Mouse (Mus musculus) MN1 (cell line): Measurements from ENCODE around the gene Rad23b.
"Not testable (repeated sequence)": the region's sequence is repeated elsewhere in the genome, so short reads cannot be mapped to it uniquely, and the experiment has no call there.

Experiments used
- DNase-seq: peaks from one replicate; pipeline ENCODE4 v3.0.0-alpha.2; 2016; ENCODE audit warnings: low spot score

The Rad23b gene

DNA sequence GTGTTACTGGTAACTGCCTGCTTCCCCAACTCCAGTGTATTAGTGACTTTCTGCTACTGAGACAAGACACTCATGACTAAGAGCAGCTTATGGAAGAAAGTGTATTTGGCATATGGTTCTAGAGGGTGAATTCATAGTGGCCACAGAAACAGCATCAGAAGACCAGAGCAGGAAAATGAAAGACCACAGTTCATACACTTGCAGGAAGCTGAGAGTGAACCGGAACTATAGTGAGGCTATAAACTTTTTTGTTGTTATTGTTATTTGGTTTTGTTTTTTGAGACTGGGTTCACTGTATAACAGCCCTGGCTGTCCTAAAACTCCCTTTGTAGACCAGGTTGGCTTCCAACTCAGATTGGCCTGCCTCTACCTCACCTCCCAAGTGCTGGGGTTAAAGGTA, 6.0 kb downstream of the Rad23b start:
- no peak for DNase-seq

DNA sequence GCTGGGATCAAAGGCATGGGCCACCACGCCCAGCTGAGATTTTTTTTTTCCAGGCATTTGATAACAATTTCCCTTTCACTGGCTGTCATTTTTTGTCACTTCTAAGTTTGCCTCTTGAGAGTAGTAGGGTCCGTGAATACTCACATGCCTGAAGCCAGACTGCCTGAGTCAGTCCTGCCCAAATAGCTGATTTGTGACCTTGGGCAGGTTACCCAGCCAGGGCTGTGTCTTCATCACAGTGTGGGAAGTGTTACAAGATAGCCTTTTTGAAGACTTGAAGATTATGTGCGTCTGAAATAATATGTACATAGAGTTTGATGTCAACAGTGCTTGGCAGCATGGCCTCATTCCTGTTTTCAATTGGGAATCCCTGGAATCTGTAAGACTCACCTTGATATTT, 6.9 kb downstream of the Rad23b start:
- no peak for DNase-seq

DNA sequence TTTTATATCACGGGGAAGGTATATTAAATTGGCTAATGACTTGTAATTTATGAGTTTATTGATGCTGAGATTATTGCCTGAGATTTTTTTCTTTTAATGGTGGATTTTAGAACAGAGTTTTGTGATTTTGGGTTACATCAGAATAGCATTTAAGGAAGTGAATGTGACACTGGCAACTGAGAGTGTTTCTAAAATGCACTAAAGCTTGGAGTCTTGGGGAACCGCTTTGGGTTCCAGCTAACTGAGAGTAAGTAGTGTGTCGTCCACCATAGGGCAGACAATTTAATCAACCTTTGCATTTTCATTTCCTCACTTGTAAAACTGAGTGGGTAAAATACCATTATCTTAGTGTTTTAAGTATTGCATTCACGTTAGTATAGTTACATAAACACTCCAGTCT, 14.0 kb downstream of the Rad23b start:
- DNase-seq, result no peak

DNA sequence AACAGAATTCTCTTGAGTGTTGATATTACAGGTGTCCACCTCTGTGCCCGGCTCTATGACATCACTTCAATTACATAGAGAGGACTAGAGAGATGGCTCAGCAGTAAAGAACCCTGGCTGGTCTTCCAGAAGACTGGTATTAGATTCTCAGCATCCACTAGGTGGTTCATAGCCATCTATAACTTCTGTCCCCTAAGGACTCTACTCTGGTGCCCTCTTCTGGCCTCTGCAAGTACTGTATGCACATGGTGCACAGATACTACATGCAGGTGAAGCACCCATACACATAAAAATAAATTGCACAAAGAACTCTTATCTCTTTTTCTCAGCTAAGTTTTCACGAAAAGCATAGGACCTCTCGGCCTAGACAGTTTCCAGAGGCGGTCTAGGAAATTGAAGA, 14.5 kb downstream of the Rad23b start:
- no peak for DNase-seq

DNA sequence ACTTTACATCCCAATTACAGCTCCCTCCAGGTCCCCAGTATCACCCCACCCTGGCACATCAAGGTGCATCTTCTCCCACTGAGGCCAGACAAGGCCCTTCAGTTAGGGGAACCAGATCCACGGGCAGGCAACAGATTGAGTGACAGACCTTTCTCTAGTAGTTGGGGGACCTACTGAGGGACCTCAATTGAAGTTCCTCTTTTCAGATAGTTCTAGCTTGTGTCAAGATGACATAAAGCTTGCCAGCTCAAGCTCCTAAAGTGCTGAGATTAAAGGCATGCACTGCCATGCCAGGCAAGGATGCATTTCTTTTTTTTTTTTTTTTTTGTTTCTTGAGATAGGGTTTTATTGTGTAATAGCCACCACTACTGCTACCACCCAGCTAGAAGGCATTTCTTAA, 16.2 kb downstream of the Rad23b start:
- DNase-seq, result no peak

DNA sequence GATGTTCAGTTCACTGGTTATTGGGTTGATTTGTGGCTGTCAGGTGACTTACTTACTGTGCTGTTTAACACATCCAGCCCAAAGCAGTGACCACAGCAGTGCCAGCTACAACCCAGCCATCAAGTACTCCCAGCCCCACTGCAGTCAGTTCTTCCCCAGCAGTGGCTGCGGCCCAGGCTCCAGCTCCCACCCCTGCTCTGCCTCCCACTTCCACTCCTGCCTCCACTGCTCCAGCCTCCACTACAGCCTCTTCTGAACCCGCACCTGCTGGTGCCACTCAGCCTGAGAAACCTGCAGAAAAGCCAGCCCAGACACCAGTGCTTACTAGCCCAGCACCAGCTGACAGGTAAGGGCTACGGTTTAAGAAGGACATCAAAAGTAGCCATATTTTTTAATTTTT, 20.3 kb downstream of the Rad23b start:
- DNase-seq, result no peak

DNA sequence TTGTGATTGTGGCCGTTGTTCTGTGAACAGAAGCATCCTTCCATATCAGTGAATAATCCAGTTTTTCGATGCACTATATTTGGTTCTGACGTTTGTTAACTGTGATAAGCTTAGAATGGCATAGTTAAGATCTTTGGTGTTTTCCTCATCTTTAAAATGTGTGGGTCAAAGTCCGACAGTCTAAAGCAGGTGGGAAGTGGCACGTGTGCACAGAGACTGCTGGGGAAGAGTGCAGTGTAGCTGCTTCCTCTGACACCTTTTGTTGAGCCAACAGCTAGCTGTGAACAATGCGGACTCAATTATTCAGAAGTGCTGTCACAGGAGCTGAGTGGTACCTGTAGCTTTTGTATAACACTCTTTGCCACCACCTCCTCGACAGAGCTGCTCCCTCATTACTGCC, 21.5 kb downstream of the Rad23b start:
- no peak for DNase-seq

DNA sequence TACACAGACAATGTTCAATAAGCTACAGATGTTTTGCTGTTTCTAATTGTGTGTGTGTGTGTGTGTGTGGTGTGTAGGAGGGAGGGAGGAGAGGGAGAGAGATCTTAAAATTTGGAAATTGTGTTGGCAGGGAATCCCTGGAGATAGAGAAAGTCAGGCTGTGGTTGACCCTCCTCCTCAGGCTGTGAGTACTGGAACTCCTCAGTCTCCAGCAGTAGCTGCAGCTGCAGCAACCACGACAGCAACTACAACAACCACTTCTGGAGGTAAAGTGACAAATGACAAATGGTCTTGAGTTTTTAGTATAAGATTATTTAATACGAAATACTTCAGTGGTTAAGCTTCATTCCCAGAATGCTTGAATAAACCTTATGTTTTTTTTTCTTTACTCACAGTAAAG, 32.5 kb downstream of the Rad23b start:
- DNase-seq, result no peak

DNA sequence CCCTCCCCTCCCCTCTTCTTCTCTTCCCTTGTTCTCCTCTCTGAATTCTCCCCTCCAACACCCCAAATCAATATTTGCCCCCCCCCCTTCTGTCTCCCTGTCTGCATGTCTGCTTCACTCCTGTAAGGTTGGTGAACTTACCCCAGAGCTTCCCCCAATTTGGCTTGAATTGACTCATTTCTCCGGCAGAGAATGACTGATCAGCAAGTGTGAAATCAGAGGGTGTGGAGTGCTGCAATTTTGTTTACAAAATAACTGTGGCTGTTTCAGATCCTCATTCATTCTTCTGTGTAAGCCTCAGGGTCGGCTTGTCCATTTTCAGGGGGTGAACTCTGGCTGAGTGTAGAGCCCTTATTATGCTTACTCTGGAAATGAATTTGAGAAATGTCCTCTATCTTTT, 36.9 kb downstream of the Rad23b start:
- no peak for DNase-seq

DNA sequence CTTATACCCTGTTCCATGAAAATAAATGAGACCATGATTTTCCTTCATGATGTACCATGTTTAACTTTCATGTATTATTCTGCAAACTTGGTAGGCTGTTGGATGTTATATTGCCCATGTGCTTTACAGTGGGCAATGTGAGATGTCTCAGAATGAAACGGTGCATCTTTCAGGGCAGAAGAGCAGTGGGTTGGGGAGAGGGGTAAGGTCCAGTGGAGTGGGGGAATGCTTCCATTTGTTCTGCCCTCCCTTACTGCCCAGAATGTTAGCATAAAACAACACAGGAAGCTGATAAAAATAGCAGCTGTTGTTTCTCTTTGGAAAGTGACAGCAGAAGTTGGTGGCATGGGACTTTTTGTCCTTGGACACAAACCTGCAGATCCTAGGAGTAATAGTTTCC, 41.6 kb downstream of the Rad23b start:
- DNase-seq, result no peak

DNA sequence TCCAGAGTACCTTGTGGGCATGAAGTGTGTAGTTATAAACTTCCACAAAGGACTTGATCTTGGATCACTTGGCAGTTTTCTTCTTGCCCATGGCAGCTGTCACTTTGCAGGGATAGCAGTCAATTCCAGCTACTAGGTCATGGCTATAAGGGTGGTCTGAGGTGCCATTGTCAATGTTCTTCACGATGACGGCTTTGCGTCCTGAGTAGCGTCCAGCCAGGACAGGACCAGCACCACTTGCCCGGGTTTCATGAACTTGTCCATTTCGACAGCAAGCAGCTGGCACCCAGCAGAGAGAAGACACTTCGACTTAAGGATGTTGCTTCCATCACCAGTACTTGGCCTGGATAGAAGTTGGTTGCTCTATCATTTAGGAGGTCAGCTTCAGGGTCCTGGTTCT, 42.6 kb downstream of the Rad23b start:
- no peak for DNase-seq

DNA sequence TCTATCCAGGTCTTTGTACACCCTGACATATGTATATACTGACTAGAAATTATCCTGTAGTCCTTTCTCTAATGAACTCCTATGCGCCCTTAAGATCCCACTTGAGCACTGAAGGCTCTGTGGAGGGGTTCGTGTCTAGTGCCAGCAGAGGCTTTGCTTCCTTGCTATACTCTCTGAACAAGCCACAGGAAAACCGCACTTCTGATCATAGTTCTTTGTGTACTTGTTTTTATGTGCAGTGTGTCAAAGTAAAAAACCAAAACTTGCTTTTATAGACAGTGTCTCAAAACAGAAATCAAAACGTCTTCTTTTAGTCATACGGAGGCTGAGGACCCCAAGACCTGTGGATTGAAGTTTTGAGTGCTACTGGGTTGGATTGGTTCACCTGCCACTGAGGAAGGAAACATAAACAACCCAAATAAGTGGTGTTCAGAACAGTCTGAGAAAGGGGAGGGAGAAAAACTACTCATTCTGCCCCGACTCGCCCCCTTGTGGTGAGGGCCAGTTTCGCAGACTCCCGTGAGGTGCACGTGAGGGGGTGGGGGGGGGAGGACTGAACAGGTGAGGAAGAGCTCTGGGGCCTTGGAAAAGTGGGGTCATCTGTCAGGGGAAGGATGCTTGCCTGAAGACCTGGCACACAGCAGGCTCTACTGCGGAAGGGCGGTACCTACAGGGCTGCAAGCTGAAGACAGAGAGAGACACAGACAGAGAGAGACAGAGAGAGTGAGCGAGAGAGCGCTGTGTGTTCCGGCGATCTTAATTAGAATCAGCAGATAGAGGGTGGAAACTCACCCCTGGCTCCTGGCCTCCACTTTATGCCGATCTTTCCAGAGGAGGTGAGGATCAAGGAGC, 48.3 kb downstream of the Rad23b start:
- DNase-seq, result no peak

DNA sequence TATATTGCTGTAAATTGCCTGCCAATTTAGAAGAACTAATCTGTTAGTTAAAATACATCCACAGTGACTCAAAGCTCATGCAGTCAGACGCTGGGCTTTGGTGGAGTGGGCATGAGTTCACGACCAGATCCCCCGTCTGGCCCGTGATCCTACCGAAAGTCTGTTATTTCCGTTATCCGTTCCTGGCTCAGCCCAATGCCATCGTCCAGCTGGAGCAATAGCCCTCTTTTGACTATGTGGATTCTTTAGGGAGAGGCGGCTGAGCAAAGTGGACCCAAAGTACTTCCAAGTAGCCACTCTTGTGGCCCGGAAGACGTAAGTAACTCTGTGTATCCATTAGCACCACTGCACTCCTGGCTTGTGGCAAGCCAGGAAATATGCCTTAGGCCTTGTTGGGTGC, 49.1 kb downstream of the Rad23b start:
- DNase-seq, result no peak

DNA sequence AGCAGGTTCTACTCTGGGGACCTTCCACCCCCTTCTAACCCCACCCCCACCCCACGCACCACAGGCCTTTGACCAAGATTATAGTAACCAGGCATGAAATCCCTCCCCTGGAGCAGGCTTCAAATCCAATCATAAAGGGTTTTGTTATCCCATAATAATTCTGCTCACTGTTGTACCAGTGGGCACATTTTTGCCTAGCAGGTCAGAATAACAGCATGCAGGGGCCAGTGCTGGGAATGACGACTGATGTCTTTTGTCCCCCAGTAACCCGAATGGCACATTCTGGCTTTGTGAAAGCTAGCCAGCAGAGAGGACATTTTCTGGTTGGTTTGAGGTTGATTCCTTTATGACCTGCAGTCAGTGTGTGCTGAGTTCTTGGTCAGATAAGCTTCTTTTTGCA, 55.5 kb downstream of the Rad23b start:
- DNase-seq, result no peak

DNA sequence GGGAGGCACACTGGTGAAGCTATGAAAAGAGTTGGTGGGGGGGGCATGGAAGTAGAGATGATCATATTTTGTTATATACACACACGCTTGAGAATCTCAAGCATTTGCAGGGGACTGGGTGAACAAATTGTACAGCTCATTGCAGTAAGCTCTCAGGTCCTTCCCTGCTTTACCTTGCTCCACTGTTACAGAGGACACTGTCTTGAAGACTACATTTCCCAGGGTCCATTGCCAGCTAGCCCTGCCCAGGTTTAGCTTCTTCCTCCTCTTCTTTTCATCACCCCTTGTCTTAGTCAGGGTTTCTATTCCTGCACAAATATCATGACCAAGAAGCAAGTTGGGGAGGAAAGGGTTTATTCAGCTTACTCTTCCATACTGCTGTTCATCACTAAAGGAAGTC, 56.7 kb downstream of the Rad23b start:
- DNase-seq, result no peak

DNA sequence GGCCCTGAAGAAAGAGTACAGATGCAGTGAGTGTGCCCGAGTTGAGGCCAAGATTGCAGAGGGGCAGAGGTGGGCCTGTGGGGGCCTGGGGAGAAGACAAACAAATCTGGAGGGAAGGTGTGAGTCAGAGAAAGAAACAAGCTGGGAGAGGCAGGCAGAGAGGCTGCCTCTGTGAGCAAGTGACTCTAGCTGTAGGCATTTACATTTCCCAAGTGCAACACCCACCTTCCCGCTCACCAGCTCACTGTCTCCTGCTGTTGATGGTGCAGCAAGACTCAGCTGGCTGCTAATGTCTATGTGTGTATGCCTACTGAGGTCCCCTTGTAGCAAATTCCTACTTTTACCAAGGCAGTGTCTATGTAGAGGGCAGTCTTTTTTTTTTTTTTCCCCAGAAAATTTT, 58.2 kb downstream of the Rad23b start:
- DNase-seq, result no peak

DNA sequence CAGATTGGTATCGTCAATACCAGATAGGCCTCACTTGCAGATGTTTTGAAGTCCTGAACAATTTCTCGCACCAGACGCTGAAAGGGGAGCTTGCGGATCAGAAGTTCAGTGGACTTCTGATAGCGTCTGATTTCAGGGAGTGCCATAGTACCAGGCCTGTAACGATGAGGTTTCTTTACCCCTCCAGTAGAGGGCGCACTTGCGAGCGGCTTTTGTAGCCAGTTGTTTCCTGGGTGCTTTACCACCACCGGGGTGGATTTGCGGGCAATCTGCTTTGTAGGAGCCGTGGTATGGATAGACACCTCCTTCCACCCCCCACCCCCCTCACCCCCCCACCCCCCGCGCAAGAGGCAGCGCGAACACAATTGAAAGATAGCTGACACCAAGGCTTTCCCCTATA, 59.2 kb downstream of the Rad23b start:
- no peak for DNase-seq

DNA sequence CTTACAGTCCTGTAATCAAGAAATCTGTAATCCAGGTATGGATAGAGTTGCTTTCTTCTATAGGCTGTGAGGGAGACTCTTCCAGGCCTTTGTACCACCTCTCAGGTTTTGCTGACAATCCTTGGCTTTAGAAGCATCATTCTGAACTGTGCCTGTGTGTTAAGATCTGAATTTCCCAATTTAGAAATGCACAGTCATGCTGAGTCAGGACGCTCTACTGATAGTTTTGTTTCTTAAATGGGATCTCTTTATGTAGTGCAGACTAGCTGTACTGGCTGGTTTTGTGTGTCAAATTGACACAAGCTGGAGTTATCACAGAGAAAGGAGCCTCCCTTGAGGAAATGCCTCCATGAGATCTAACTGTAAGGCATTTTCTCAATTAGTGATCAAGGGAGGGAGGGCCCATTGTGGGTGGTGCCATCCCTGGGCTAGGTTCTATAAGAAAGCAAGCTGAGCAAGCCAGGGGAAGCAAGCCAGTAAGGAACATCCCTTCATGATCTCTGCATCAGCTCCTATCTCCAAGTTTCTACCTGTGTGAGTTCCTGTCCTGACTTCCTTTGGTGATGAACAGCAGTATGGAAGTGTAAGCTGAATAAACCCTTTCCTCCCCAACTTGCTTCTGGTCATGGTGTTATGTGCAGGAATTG, 59.9 kb downstream of the Rad23b start:
- DNase-seq, result not testable (repeated sequence)

DNA sequence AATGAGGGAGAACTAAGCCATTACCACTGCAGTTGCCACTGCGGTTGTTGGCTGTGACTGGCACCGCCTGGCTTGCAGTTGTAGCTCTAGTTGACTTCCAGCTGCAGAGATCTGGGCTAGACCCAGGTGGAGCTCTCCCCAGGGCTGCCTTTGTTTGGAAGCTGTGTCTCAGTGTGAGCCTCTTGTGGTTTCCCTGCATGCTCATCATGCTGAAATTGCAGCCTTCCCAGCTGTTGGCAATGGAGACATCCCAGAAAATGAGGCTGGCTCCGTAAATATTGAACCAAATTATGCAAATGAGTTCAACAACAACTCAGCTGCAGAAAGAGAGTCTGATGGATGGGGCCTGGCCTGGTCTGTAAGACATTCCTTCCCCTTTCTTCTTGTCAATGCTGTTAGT, 66.0 kb downstream of the Rad23b start:
- no peak for DNase-seq

DNA sequence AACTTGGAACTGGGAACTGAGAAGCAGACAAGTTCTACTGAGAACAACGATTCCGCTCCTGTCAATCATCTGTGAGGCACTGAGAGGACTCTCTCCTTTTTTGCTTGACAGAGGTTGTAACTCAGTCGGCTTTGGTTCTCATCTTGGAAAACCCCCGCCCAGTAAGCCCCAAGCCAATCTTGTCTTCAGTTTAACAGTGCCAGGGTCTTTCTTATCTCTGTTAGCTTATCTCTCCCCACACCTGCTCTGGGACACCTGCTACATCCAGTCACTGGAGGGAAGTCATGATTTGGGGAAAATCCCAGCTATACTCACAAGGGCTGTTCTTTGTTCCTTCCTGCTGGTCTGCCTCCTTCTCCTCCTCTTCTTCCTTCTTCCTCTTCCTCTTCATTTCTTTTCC, 76.4 kb downstream of the Rad23b start:
- no peak for DNase-seq
